Mouse (Mus musculus) skeletal muscle tissue, adult 2 months (tissue): ENCODE data around the gene Zfp523.

Source experiments
- DNase-seq: peaks from one replicate; pipeline ENCODE4 v3.0.0-alpha.2; 2012; ENCODE audit warnings: low read depth, low spot score

Zfp523 gene

GRCm38 (mm10) chr17:28242296-28242695 lies 65.4 kb downstream of the Zfp523 start:
- DNase-seq: no peak

DNA sequence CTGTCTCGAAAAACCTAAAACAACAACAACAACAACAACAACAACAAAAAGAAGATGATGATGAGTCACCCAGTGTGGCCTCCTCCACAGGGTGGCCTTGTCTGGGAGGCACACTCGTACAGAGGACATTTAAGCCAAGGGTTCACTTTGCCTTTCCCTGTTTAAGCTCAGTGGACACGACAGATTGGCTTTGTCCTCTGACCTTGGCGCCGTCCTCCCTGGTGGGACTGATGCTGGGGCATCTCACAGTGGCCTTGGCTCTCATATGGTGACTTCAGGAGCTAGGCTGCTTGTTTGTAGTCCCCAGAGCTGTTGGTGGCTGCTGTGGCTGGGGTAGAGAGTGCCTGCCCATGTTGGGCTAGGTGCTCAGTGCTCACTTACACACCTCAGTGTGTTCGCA lies 67.3 kb downstream of the Zfp523 start:
- no peak for DNase-seq

- no peak for DNase-seq
These were observed 67.8 kb downstream of the Zfp523 start for GRCm38 (mm10) chr17:28244714-28245113.

GRCm38 (mm10) chr17:28246640-28247039 lies 69.7 kb downstream of the Zfp523 start:
- DNase-seq: peak; percentile 36

DNA sequence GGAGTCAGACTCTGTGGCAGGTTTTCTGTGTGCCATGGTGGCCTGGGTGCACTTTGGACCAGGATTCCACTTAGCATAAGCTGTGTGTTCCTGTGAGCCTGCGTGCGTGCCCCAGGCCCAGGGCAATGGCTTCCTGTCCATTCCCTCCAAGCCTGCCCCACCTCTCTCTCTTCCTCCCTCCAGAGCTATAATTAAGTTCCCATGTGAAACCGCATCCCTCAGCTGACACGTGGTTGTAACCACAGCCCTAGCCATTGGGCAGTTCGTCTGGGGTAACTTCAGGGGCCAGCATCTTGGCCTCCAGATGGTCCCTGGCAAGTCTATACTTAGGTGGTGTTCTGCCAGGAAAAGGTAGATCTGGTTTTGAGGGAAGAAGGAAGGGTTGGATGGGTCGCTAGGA lies 70.7 kb downstream of the Zfp523 start:
- DNase-seq: peak; percentile 93

DNA sequence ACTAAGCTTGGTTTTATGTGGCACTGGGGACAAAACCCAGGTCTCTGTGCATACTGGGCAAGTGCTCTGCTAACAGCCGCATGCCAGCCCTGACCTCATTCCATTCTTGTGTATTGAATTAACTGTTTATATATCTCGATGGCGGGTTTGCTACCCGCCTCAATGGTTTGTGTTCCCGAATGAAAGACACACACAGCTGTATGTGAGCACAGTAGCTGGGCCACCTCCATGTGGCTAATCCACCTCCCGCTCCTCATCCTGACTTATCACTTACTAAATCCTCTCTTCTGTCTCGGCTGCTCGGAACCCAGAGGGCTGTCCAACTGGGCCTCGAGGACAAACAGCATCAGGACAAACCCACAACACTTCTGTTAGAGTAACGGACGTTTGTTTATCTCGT lies 72.1 kb downstream of the Zfp523 start:
- DNase-seq: no peak

- DNase-seq: no peak
These were observed 74.8 kb downstream of the Zfp523 start for GRCm38 (mm10) chr17:28251579-28252280.

DNA sequence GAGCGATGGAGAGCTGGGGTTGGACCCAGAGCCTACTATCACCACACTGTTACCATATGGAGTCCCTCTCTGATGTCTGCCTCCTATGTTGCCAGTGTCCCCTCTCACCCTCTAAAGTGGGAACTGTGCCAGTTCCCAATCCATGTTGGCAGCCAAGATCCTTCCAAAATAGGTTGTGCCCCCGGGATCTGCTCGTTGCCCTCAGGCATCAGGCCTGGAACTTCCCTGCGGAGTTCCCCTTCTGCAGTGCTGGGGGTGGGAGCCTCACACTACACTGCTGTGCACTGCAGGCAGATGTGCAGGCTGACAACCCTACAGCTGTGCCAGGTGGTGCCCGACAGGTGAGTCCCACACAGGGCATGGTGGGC lies 75.3 kb downstream of the Zfp523 start:
- no peak for DNase-seq

DNA sequence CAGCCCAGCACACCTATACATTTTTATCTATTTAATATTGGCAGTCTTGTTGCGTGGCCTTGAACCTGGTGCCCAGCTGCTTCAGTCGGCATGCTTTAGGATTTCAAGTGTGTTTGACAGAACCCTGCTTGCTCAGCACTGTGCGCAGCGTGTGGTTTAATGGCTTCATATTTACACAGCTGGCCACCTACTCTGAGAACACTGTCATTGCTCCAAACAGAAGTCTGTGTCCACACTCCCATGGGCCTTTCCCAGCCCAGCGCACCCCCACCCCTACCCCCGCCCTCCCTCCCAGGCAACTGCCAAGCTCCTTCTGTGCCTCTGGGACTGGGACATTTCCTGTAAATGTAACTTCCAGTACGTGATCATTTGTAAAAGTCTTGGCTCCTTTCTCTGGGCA lies 76.3 kb downstream of the Zfp523 start:
- DNase-seq: peak; percentile 34

GRCm38 (mm10) chr17:28254804-28255203 lies 77.9 kb downstream of the Zfp523 start:
- no peak for DNase-seq
